Comparison of ENCODE assay signal across 8 mouse cellular contexts in the genomic region with DNA sequence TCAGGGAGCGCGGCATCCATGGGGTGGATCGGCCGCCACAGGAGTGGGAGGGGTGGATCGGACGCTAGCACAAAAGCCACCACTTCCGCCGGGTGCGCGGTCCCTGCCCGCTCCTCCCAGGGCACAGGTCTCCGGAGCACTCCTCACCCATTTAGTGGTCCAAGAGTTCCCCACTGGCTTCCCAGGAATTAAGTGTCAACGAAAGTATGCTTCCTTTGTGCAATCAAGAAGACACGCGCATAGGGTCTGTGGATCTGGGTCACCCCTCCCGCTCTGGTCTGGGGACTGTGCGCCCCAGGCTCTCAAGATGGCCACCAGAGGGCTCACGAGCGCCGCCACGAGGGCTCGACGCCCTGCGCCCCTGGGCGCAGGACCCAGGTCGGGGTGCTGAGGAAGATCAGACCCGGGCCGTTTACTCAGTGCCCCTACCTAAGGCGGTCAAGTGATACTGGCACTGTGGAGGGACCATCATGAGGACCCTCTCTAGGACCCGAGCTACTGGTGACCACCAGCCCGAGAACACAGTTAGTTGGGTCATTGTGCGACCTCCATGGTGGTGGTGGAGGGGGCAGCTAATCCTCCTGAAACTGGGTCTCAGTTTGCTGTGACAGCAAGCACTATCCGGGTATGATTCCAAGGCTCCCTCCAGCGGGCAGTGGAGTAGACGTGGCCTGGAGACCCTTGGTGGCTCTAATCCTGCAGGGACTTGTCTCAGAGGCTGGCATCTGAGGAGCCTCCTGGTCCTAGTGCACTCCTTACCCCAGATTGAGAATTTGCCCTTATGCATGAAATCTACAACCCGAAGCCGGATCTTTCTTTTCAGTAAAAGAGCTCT. TPM values are rescaled to one million over a fixed set of nuclear protein-coding genes. Genes with fewer than 3 reads are reported as not detected.
A peak's percentile ranks its signal among the peaks of the same experiment; 100 is the strongest.
DNase-seq lines count a peak whose midpoint lies in the region; ATAC-seq and TF ChIP-seq lines count a peak whose summit lies in the region.

No protein-coding gene starts in this region.

- TF ChIP-seq POLR2A in embryonic fibroblast, embryonic 13.5 days (IDR thresholded peaks at IDR 0.05; ENCODE audit: low read depth, low read length) = no peak; the same call in none of the 2 replicates
- TF ChIP-seq POLR2A in liver, adult 2 months (IDR thresholded peaks at IDR 0.05; ENCODE audit: extremely low read depth, insufficient read depth, low read length) = no peak

- H3K27ac ChIP-seq in embryonic fibroblast, embryonic 13.5 days (ENCODE audit: insufficient read depth, low read length) = no peak overlapping the region
- H3K27ac ChIP-seq in heart, embryonic 12.5 days (ENCODE audit: poor library complexity, severe bottlenecking) = peak overlapping the region; percentile 17; the same call in 1 of the 2 replicates
- H3K27ac ChIP-seq in kidney, embryonic 15.5 days = peak overlapping the region; percentile 88
- H3K27ac ChIP-seq in liver, adult 2 months (replicated peaks; ENCODE audit: insufficient read depth, low read depth, low read length) = peak overlapping the region; percentile 53

- H3K9me3 ChIP-seq in heart, embryonic 12.5 days (replicated peaks) = no peaks in the 10 kb centered on the region
- H3K9me3 ChIP-seq in kidney, embryonic 15.5 days (replicated peaks) = no peaks in the 10 kb centered on the region

- peak; percentile 84 for DNase-seq in CD4-positive helper T cell, adult 2 months (ENCODE audit: low read depth, low spot score)
- DNase-seq in brain, adult 2 months (ENCODE audit: low read depth, low spot score) = peak; percentile 86
- DNase-seq in liver, adult 2 months (ENCODE audit: extremely low read depth, low read depth, low spot score) = peak; percentile 55
- DNase-seq in spleen, postnatal 14 days (ENCODE audit: low spot score in 2 of 2) = peak; percentile 59 to 74

- TF ChIP-seq CTCF in embryonic fibroblast, embryonic 13.5 days (IDR thresholded peaks at IDR 0.05; ENCODE audit: borderline replicate concordance, insufficient read depth, low read length) = peak; percentile 49
- peak; percentile 81 for TF ChIP-seq CTCF in liver, adult 2 months (IDR thresholded peaks at IDR 0.05; ENCODE audit: low read depth, low read length)

- H3K79me2 ChIP-seq in liver, adult 2 months (ENCODE audit: control insufficient read depth, insufficient read depth, low read length) = no peaks in the 10 kb centered on the region

- peak; percentile 89 for ATAC-seq in heart, embryonic 12.5 days (ENCODE audit: insufficient number of reproducible peaks, low FRiP score)
- ATAC-seq in kidney, embryonic 15.5 days (replicated peaks; ENCODE audit: low FRiP score) = peak; percentile 83
- ATAC-seq in monocyte, adult 5-6 weeks (replicated peaks; ENCODE audit: insufficient number of reproducible peaks, low FRiP score, low TSS enrichment, poor library complexity, severe bottlenecking) = peak; percentile 41

- H3K4me1 ChIP-seq in embryonic fibroblast, embryonic 13.5 days (ENCODE audit: control insufficient read depth, insufficient read depth, low read length) = no peaks in the 10 kb centered on the region
- peaks cover 15% of the 10 kb centered on the region for H3K4me1 ChIP-seq in heart, embryonic 12.5 days (replicated peaks)
- H3K4me1 ChIP-seq in kidney, embryonic 15.5 days = peaks cover 32% of the 10 kb centered on the region
- peaks cover 2% of the 10 kb centered on the region; the same call in 1 of the 2 replicates for H3K4me1 ChIP-seq in liver, adult 2 months (ENCODE audit: control insufficient read depth, insufficient read depth, low read length)

- 2% methylated on average over 37 of the region's 37 CpGs for WGBS in heart, embryonic 12.5 days
- 3% methylated on average over 37 of the region's 37 CpGs for WGBS in kidney, embryonic 15.5 days
- 8% methylated on average over 37 of the region's 37 CpGs for WGBS in liver, adult 2 months

- peak overlapping the region; percentile 36 for H3K4me3 ChIP-seq in embryonic fibroblast, embryonic 13.5 days (ENCODE audit: insufficient read depth, low read length)
- H3K4me3 ChIP-seq in heart, embryonic 12.5 days = peak overlapping the region; percentile 58
- peak overlapping the region; percentile 53 for H3K4me3 ChIP-seq in kidney, embryonic 15.5 days (replicated peaks)
- peak overlapping the region; percentile 73 for H3K4me3 ChIP-seq in liver, adult 2 months (ENCODE audit: insufficient read depth, low read depth, low read length)

- H3K4me2 ChIP-seq in heart, embryonic 12.5 days = peak overlapping the region; percentile 80
- peak overlapping the region; percentile 85 for H3K4me2 ChIP-seq in kidney, embryonic 15.5 days

- H3K36me3 ChIP-seq in heart, embryonic 12.5 days = no peaks in the 10 kb centered on the region
- no peaks in the 10 kb centered on the region for H3K36me3 ChIP-seq in kidney, embryonic 15.5 days
- H3K36me3 ChIP-seq in liver, adult 2 months (ENCODE audit: control insufficient read depth, insufficient read depth, low read length) = no peaks in the 10 kb centered on the region

- no peaks in the 10 kb centered on the region; the same call in 1 of the 2 replicates for H3K27me3 ChIP-seq in heart, embryonic 12.5 days (replicated peaks)
- H3K27me3 ChIP-seq in kidney, embryonic 15.5 days = no peaks in the 10 kb centered on the region
- no peaks in the 10 kb centered on the region for H3K27me3 ChIP-seq in liver, adult 2 months (ENCODE audit: control insufficient read depth, insufficient read depth, low read length)

- peak overlapping the region; percentile 78 for H3K9ac ChIP-seq in heart, embryonic 12.5 days
- H3K9ac ChIP-seq in kidney, embryonic 15.5 days = peak overlapping the region; percentile 61
- peak overlapping the region; percentile 74 for H3K9ac ChIP-seq in liver, adult 2 months (ENCODE audit: low read depth, low read length)

RNA-seq across cellular contexts. Expression of gene Acbd3, which starts 42.7 kb away (rescaled TPM):
- polyA plus RNA-seq in embryonic fibroblast, embryonic 13.5 days (2011; ENCODE audit: insufficient read length, low read depth, missing spikeins) = 66.3 and 69.4 TPM in 2 replicates
- 29.2 and 29.7 TPM in 2 replicates for polyA plus RNA-seq in heart, embryonic 12.5 days (2016; fragmentation: Nextera tagmentation; extraction: Ambion mirVana)
- polyA plus RNA-seq in kidney, embryonic 15.5 days (2015; fragmentation: Nextera tagmentation; extraction: Ambion mirVana) = 22.1 and 24.2 TPM in 2 replicates
- total RNA-seq in liver, adult 2 months (2014; rRNA removed) = 13.1 and 13.7 TPM in 2 replicates
- polyA plus RNA-seq in liver, adult 2 months (2012; rRNA removed) = 5.7 and 6.3 TPM in 2 replicates
- 77.8 to 90.1 TPM (median 79.8 TPM) in 3 replicates for total RNA-seq in monocyte, adult 5-6 weeks (2017)

RNA-seq across cellular contexts. Expression of gene H3f3a, which starts 45.2 kb away (rescaled TPM):
- 542 and 820 TPM in 2 replicates for polyA plus RNA-seq in embryonic fibroblast, embryonic 13.5 days (2011; ENCODE audit: insufficient read length, low read depth, missing spikeins)
- polyA plus RNA-seq in heart, embryonic 12.5 days (2016; fragmentation: Nextera tagmentation; extraction: Ambion mirVana) = 1,616 and 1,670 TPM in 2 replicates
- polyA plus RNA-seq in kidney, embryonic 15.5 days (2015; fragmentation: Nextera tagmentation; extraction: Ambion mirVana) = 2,677 and 2,753 TPM in 2 replicates
- 264 and 310 TPM in 2 replicates for total RNA-seq in liver, adult 2 months (2014; rRNA removed)
- polyA plus RNA-seq in liver, adult 2 months (2012; rRNA removed) = 147 and 153 TPM in 2 replicates
- 1,440 to 2,544 TPM (median 2,182 TPM) in 3 replicates for total RNA-seq in monocyte, adult 5-6 weeks (2017)
